Mouse (Mus musculus): ENCODE measurements around the gene Pp2d1.

GRCm38 (mm10) chr17:53577754-53578153 lies 38.5 kb upstream of the Pp2d1 start:
- TF ChIP-seq CTCF (IDR thresholded peaks at IDR 0.05; ENCODE audit: borderline replicate concordance, insufficient read depth, low read length) (no peak), POLR2A (IDR thresholded peaks at IDR 0.05; ENCODE audit: low read depth, low read length) (no peak)
